Mouse (Mus musculus) ZHBTc4 (cell line): ENCODE results near the gene Cd247.
A peak's percentile ranks its signal among the peaks of the same experiment; 100 is the strongest.

ENCODE experiments used
- DNase-seq: peaks from one replicate; pipeline ENCODE4 v3.0.0-alpha.2; 2011; ENCODE audit warnings: low read depth, low spot score

Cd247 gene

GRCm38 (mm10) chr1:165853131-165853721 is 64.7 kb downstream of the Cd247 start:
- DNase-seq, result no peak

GRCm38 (mm10) chr1:165853729-165854420 is 65.4 kb downstream of the Cd247 start:
- peak; percentile 88 for DNase-seq

GRCm38 (mm10) chr1:165855759-165856545 is 67.5 kb downstream of the Cd247 start:
- no peak for DNase-seq

GRCm38 (mm10) chr1:165857279-165857678 is 68.8 kb downstream of the Cd247 start:
- no peak for DNase-seq

- DNase-seq, result no peak
Measured at GRCm38 (mm10) chr1:165858356-165858755, 69.9 kb downstream of the Cd247 start.

GRCm38 (mm10) chr1:165860373-165861234 is 72.1 kb downstream of the Cd247 start:
- no peak for DNase-seq

- DNase-seq, result peak; percentile 58
Measured at GRCm38 (mm10) chr1:165861235-165861609, 72.7 kb downstream of the Cd247 start.

GRCm38 (mm10) chr1:165862059-165862458 is 73.6 kb downstream of the Cd247 start:
- DNase-seq, result no peak

- no peak for DNase-seq
Measured at GRCm38 (mm10) chr1:165864864-165865795, 76.6 kb downstream of the Cd247 start.

GRCm38 (mm10) chr1:165866630-165867280 is 78.3 kb downstream of the Cd247 start:
- no peak for DNase-seq

GRCm38 (mm10) chr1:165868659-165869058 is 80.2 kb downstream of the Cd247 start:
- no peak for DNase-seq

GRCm38 (mm10) chr1:165874645-165875044 is 86.2 kb downstream of the Cd247 start:
- no peak for DNase-seq

- DNase-seq, result no peak
Measured at GRCm38 (mm10) chr1:165875520-165876284, 87.2 kb downstream of the Cd247 start.

GRCm38 (mm10) chr1:165878751-165879150 is 90.3 kb downstream of the Cd247 start:
- no peak for DNase-seq

- DNase-seq, result peak; percentile 36
Measured at GRCm38 (mm10) chr1:165882146-165882900, 93.8 kb downstream of the Cd247 start.

GRCm38 (mm10) chr1:165891686-165892085 is 103.2 kb downstream of the Cd247 start:
- no peak for DNase-seq

- DNase-seq, result no peak
Measured at GRCm38 (mm10) chr1:165903596-165903995, 115.1 kb downstream of the Cd247 start.

- DNase-seq, result no peak
Measured at GRCm38 (mm10) chr1:165908153-165908552, 119.7 kb downstream of the Cd247 start.

GRCm38 (mm10) chr1:165908806-165909205 is 120.3 kb downstream of the Cd247 start:
- DNase-seq, result no peak
